Mouse (Mus musculus) heart, adult 2 months (tissue): ENCODE results near the gene Cd200. TPM values are rescaled to one million over a fixed set of nuclear protein-coding genes. Genes with fewer than 3 reads are reported as not detected.

Source experiments
- DNase-seq, 2 experiments: peaks; one replicate each; pipeline ENCODE4 v3.0.0; 2021
- H3K27ac ChIP-seq: fragments of 200-600 bp; 2 replicates; pipeline ENCODE4 v1.8.1; 2022
- H3K27me3 ChIP-seq: fragments of 200-500 bp; 2 replicates; pipeline ENCODE4 v1.6.1; 2012; ENCODE audit warnings: mild to moderate bottlenecking, low read length, inconsistent platforms, mixed read lengths; ENCODE audit not compliant: control insufficient read depth, insufficient read depth
- H3K36me3 ChIP-seq: fragments of 200-500 bp; 2 replicates; pipeline ENCODE4 v1.6.1; 2012; ENCODE audit warnings: low read length, inconsistent platforms; ENCODE audit not compliant: control insufficient read depth, insufficient read depth
- H3K4me1 ChIP-seq: fragments of 200-500 bp; 2 replicates; pipeline ENCODE4 v1.6.1; 2011; ENCODE audit warnings: low read length; ENCODE audit not compliant: control insufficient read depth, insufficient read depth
- H3K4me3 ChIP-seq: fragments of 200-600 bp; 2 replicates; pipeline ENCODE4 v1.8.1; 2022
- H3K79me2 ChIP-seq: fragments of 200-500 bp; replicated peaks from 2 replicates; pipeline ENCODE4 v1.6.1; 2012; ENCODE audit warnings: mild to moderate bottlenecking, inconsistent platforms, low read length, moderate library complexity, mixed read lengths; ENCODE audit not compliant: control insufficient read depth, insufficient read depth
- H3K9ac ChIP-seq: fragments of 200-500 bp; 2 replicates; pipeline ENCODE4 v1.6.1; 2012; ENCODE audit warnings: low read depth, mild to moderate bottlenecking, control low read depth, inconsistent platforms, low read length, mixed read lengths
- CTCF ChIP-seq: fragments of 200-600 bp; IDR thresholded peaks from 2 replicates; pipeline ENCODE4 v1.8.1; 2022; ENCODE audit warnings: antibody characterized with exemption, mild to moderate bottlenecking, moderate library complexity
- EP300 ChIP-seq: fragments of 200-500 bp; IDR thresholded peaks from 2 replicates; pipeline ENCODE4 v1.6.1; 2011; ENCODE audit warnings: low read depth, low read length, control low read depth; ENCODE audit not compliant: insufficient read depth
- POLR2A ChIP-seq: fragments of 200-500 bp; IDR thresholded peaks from 2 replicates; pipeline ENCODE4 v1.6.1; 2011; ENCODE audit warnings: mild to moderate bottlenecking, low read depth, low read length, control low read depth; ENCODE audit not compliant: insufficient read depth
- WGBS: fragments of 180-500 bp; shearing (Covaris S2); methylation state at CpG from one replicate; pipeline ENCODE4 v1.1.7; 2018; 5-methylcytosine and 5-hydroxymethylcytosine counted together
- intact Hi-C: fragments of 180-260 bp; cut with DNase I; formaldehyde crosslinking; loops from one replicate; pipeline ENCODE4 v1.15.1; 2025
- polyA plus RNA-seq: library from polyadenylated mRNA; depleted of rRNA; stranded (reverse); fragments of >200 nt; gene quantifications from 2 replicates; pipeline ENCODE4 v1.2.3, GENCODE M21; 2012
- total RNA-seq, 2 experiments: library from RNA; stranded (reverse); gene quantifications; 2 replicates each; pipeline ENCODE4 v1.2.3; 2021

The Cd200 gene
- total and polyA plus RNA-seq, 3 experiments = 63.6 to 90.0 (median 69.3) TPM

DNA sequence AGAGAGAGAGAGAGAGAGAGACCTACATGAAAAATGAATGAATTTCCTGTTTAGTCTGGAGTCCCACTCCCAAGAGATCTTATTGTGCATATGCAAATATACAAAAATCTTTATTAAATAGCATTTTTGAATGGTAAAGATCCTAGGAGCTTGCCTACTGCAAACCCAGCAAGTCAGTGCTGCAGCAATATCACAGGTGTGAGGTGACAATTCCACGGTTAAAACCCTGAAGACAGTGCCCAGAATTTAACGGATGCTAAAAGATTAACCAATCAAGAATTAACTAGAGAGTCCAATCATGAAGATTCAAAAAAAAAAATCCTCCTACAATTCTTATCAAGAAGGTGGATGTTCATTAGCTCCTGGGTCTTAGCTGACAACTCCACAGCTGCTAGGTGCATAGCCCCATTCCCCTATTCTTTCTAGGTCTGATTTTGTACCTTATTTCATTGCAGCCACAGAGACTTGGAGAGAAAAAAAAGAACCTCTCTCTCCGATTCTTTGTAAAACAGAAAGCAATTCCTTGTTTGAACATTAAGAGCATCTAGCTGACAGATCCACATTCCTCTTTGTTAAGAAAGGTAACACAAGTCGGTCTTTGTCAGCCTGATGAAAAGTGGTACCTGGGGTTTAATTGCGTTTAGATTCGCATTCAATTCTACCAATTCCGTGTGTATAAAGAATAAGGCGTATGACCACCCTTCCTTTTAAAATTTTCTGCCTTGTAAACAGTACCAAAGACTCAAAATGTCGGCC lies 1.0 kb downstream of the Cd200 start:
- H3K4me1 ChIP-seq = peaks cover 6% of the 10 kb centered on the region
- H3K79me2 ChIP-seq = peaks cover 3% of the 10 kb centered on the region; the same call in 1 of the 2 replicates
- TF ChIP-seq POLR2A = no peak
- TF ChIP-seq CTCF = no peak
- no peak for TF ChIP-seq EP300
- H3K27me3 ChIP-seq = no peaks in the 10 kb centered on the region
- H3K36me3 ChIP-seq = peaks cover 32% of the 10 kb centered on the region
- H3K9ac ChIP-seq = peak overlapping the region; percentile 96
- H3K27ac ChIP-seq = peak overlapping the region; percentile 97
- peak overlapping the region; percentile 79 for H3K4me3 ChIP-seq
- 22% methylated on average over 9 of the region's 9 CpGs for WGBS
- intact Hi-C loops = loop anchor here (2.0 to 5.0 kb wide), 3 partner anchors 31 to 77 kb away; no protein-coding TSS in a partner anchor
- no peak for DNase-seq

DNA sequence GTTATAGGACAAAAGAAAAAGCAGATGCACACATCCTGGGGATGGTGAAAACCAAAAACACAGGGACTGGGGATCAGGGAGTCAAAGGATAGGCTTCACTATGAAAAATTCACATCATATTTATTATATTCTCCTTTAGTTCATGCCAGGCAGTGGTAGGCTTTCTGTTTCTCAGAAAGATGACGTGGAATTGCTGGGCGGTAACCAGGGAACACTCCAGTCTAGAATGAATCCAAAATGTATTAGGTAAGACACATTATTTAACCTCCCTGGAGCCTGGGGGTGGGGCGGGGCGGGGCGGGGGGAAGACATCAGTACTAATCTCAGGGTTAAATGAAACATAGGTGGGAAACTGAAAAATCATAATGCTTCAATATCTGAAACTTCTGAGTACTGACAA lies 1.8 kb downstream of the Cd200 start:
- Histone ChIP-seq H3K9ac (peak overlapping the region; percentile 53), H3K36me3 (peaks cover 37% of the 10 kb centered on the region), H3K27ac (peak overlapping the region; percentile 97), H3K79me2 (peaks cover 3% of the 10 kb centered on the region; the same call in 1 of the 2 replicates), H3K4me1 (peaks cover 8% of the 10 kb centered on the region), H3K27me3 (no peaks in the 10 kb centered on the region), H3K4me3 (peak overlapping the region; percentile 79)
- DNase-seq = no peak
- WGBS = 55% methylated on average over 5 of the region's 5 CpGs
- TF ChIP-seq CTCF = no peak
- TF ChIP-seq POLR2A = no peak
- TF ChIP-seq EP300 = no peak
- intact Hi-C loops = loop anchor here (2.0 to 5.0 kb wide), 2 partner anchors 30 to 60 kb away; no protein-coding TSS in a partner anchor

DNA sequence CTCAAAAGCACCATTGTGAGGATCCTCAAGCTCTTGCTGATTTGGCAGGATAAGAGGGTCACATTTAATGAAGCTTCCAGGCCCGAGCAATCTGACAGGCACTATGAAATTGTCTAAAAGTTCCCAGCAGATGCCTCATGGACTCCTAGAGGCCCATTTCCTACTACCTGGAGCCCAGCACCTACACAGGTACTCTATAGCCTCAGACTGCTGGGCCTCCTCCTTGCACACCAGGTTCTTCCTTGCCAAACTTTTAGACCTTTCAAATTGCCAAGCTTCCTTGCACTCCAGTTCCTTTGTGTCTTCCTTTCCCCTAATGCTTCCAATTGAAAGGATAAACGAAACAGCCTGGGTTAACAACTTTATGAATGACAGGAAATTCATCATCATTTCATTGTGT lies 5.9 kb downstream of the Cd200 start:
- Histone ChIP-seq H3K9ac (peak overlapping the region; percentile 44; the same call in 1 of the 2 replicates), H3K4me3 (peak overlapping the region; percentile 5; the same call in 1 of the 2 replicates), H3K27me3 (no peaks in the 10 kb centered on the region), H3K79me2 (peaks cover 4% of the 10 kb centered on the region; the same call in 1 of the 2 replicates), H3K4me1 (peaks cover 14% of the 10 kb centered on the region), H3K36me3 (peaks cover 72% of the 10 kb centered on the region), H3K27ac (peak overlapping the region; percentile 82)
- intact Hi-C loops = no loop called here
- no peak for TF ChIP-seq EP300
- 0 out of 2 replicates have a peak, but pooled peaks have one; percentile 23 for TF ChIP-seq POLR2A
- 35% methylated on average over 2 of the region's 2 CpGs for WGBS
- DNase-seq = no peak

DNA sequence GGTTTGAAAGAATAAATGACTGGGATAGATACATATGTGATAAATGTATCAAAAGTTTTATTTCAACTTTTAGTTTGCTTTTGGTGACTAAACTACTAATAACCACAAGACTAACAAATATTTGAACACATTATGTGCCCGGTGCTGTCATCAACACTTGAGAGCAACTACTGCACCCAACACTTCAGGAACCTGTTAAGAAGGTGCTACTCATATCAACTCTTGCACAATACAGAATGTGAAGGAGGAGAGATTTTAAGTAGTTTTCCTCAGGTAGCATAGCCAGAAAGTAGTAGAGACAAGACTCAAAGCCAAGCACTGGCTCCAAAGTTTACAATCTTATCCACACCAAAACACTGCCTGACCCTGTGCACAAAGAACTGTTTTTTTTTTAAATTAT lies 6.8 kb downstream of the Cd200 start:
- Histone ChIP-seq H3K79me2 (peaks cover 4% of the 10 kb centered on the region; the same call in 1 of the 2 replicates), H3K4me3 (no peak overlapping the region), H3K27me3 (no peaks in the 10 kb centered on the region), H3K36me3 (peaks cover 75% of the 10 kb centered on the region), H3K27ac (peak overlapping the region; percentile 82), H3K9ac (no peak overlapping the region), H3K4me1 (peaks cover 15% of the 10 kb centered on the region)
- no peak for DNase-seq
- intact Hi-C loops = no loop called here
- 82% methylated on average over 1 of the region's 1 CpGs for WGBS
- TF ChIP-seq EP300 (no peak), POLR2A (no peak), CTCF (no peak)

DNA sequence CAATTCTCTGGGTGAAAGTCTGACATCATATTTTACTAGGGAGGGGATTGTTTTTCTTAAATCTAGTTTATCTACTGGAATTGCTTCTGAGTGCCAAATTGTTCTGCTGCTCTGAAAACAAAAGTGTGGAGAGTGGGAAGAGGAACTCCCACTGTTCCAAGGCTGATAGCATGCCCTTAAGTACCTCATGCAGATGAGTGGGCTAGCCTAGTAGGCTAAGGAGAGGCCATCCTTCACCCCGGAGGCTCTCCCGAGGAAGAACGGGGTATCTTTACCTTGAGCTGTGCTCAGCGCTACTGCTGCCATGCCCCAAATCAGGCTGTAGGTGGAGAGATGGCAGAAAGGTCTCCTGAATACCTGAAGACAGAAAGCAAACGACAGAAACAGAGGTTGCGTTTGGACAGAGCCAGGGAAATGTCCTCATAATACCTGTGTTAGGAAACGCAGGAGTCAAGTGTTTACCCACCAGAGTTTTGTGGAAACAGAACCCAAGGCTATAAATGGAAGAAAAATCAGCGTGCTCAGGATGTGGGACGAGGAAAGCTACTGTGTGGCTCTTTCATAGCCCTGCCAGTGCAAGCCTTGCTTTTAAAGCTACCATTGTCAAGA lies 8.8 kb downstream of the Cd200 start:
- TF ChIP-seq EP300 (no peak), CTCF (peak; percentile 16; the same call in 1 of the 2 replicates), POLR2A (no peak)
- Histone ChIP-seq H3K9ac (peak overlapping the region; percentile 45), H3K4me1 (peaks cover 15% of the 10 kb centered on the region), H3K27ac (peak overlapping the region; percentile 82), H3K4me3 (peak overlapping the region; percentile 7; the same call in 1 of the 2 replicates), H3K79me2 (peaks cover 1% of the 10 kb centered on the region; the same call in 1 of the 2 replicates), H3K36me3 (peaks cover 73% of the 10 kb centered on the region), H3K27me3 (no peaks in the 10 kb centered on the region)
- intact Hi-C loops = no loop called here
- WGBS = 20% methylated on average over 9 of the region's 9 CpGs
- DNase-seq = peak in 1 of 2 experiments; percentile 38
